Mouse (Mus musculus) bone marrow macrophage, adult 2 months (primary cell): Measurements from ENCODE around the gene Plscr3.

Experiments
- CTCF ChIP-seq: IDR thresholded peaks from 2 replicates; pipeline ENCODE4 v1.5.1; 2012; ENCODE audit warnings: low read depth, mild to moderate bottlenecking, low read length, moderate library complexity
- POLR2A ChIP-seq: IDR thresholded peaks from 2 replicates; pipeline ENCODE4 v1.6.1; 2012; ENCODE audit warnings: mild to moderate bottlenecking, low read depth, low read length, borderline replicate concordance

GRCm38 (mm10) chr11:69878399-69878798, 32.2 kb downstream of the Plscr3 start:
- TF ChIP-seq POLR2A (no peak), CTCF (no peak)
